Mouse (Mus musculus): ENCODE measurements at regions not wholly inside any gene's neighbourhood (a gene's known extent, or its start where the extent isn't known, plus 50 kb on each side); places are given as distances from the start of the nearest gene placed in this dataset.

DNA sequence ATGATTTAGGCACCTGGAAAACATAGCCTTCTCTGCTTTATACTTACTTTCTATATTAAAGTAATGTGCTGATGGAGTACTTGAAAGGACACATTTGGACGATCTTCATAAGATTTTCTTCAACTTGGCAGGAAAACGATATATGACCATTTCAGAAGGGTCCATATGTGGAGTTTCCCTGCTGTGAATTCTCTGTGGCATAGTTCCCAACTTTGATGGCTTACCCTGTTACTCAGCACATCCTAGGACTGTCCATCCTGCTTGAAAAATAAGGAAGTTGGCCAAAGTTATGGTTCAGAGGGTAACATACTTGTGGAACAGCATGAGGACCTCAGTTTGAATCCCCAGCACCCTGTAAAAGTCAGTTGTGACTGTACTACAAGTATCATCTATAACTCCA lies 109.2 kb upstream of the Pbx1 start:
- DNase-seq (ENCODE audit: low read depth, low spot score) = no peak

GRCm38 (mm10) chr1:168518087-168518486 lies 86.0 kb upstream of the Pbx1 start:
- DNase-seq (ENCODE audit: low read depth, low spot score) = no peak

DNA sequence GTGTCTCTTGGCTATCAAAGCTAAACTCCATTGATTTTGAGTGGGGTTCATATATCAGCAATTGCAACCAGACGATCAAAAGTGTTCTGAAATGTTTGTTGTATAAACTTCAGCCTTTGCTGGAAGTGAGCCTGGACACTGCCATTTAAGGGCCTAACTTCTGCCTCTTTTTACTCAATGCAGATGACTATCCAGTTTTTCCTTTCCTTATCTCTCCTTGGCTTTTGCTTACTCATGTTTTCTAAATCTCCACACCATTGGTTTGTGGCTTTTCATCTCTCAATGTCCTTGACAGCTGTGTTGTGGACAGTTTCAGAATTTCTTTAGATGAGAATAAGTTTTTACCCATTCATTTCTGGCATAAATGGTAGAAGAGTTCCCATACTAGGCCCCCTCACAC lies 74.3 kb upstream of the Pbx1 start:
- no peak for DNase-seq (ENCODE audit: low read depth, low spot score)

- DNase-seq (ENCODE audit: low read depth, low spot score) = no peak
Observed at GRCm38 (mm10) chr1:168504773-168505172, 72.7 kb upstream of the Pbx1 start.

- DNase-seq (ENCODE audit: low read depth, low spot score) = no peak
Observed at GRCm38 (mm10) chr1:168502266-168502665, 70.2 kb upstream of the Pbx1 start.

- no peak for DNase-seq (ENCODE audit: low read depth, low spot score)
Observed at GRCm38 (mm10) chr1:168501375-168502169, 69.5 kb upstream of the Pbx1 start.

GRCm38 (mm10) chr1:168497801-168498200 lies 65.7 kb upstream of the Pbx1 start:
- no peak for DNase-seq (ENCODE audit: low read depth, low spot score)

DNA sequence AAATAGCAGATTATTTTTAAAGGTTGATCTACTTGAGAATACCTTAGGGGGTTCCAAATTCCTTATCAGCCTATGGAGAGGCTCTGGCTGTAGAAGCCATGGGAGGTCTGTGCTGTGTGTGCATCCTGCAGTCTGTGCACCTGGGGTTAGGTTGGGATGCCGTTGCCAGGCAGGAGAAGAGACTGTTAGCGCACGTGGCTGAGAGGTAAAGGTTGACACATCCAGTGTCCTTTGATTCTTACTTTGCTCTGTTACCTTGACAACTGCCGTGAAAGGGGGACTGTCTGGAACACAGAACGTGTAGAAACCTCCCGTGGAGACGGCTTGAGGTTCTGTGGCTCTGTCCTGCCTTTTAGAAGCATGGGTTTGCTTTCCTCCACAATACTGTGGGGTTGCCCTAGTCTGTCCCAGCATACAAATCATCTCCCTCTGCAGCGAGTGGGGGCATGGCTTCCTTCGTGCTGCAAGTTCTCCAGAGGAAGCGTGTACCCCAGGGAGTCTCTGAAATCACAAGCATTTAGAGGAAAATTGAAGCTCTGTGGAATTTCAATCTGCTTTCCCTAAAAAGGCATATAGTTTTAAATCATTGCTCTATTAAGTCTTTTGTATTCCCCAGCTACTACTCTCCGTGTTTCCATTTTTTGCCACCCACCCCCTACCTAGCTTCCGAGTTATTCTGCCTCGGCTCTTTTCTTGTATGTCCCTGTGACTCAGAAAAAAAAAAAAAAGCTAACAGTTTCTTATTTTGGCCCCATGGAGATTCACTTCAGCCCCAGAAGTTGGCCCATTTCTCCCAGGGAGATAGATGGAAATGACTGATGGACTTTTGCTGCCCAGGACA lies 63.8 kb upstream of the Pbx1 start:
- DNase-seq (ENCODE audit: low read depth, low spot score) = no peak

- DNase-seq (ENCODE audit: low read depth, low spot score) = no peak
Observed at GRCm38 (mm10) chr1:168487492-168487891, 55.4 kb upstream of the Pbx1 start.

DNA sequence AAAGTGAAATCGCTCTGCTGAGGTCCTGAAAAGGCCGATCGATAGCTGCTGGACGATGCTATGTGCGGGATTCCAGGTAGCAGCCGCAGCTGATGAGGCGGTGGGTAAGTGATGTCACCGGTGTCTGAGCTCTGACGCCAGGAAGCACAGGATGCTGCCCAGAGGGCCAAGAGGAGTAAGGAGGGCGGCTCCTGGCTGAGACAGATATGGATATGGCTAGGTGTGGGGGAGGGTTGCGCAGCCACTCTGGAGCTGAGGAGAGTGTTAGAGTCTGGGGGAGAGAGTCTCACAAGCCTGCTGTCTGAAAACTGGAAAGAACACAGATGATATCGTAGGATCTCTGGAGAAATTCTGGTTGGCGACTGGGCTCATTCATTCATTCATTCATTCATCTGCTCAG lies 51.6 kb upstream of the Pbx1 start:
- no peak for DNase-seq (ENCODE audit: low read depth, low spot score)

Data from embryo, embryonic 11.5 days (tissue).